Mouse (Mus musculus): ENCODE measurements around the gene Cdk15.

DNA sequence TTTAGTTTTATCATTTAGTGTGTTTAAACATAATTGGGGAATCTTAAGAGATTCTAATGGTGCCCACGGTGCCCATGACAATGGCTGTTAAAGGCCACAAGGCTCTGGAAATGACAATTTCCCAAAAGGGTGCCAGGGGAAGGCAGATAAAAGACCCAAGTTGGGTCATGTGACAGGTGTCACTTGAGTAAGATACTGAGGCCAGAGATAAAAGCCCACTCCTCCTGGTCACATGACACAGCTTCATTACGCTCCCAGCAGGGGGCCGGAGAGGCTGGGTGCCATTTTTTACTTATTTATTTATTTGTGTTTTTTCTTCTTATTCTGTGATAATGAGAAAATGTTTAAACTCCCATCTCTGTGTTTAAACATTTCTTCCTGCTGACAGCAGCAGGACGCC is 104.8 kb downstream of the Cdk15 start:
- no peak for TF ChIP-seq CTCF (IDR thresholded peaks at IDR 0.05; ENCODE audit: low read depth, low read length)
- no peak for TF ChIP-seq POLR2A (IDR thresholded peaks at IDR 0.05; ENCODE audit: borderline replicate concordance, low read depth, low read length)

All from bone marrow macrophage, adult 2 months (primary cell).